Comparison of ENCODE assay signal across 8 mouse cellular contexts in the genomic region with DNA sequence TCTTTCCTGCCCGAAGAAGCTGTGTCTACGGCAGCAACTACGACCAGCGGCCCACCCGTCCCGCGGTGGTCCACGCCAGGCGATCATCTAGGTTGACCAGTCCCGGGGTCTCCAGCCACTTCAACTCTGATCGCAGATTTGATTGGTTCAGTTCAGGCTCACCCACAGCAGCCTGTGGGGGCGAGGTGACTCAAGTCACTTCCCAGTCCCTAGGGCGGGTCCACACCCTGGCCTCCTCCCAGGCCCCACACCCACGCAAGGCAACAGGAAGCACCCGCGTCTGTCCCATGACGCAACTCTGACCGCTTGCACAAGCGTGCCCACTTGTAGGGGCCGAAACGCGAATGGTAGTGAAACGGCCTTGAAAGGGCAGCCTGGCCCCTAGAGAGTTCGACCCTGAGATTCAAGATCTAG. TPM values are rescaled to one million over a fixed set of nuclear protein-coding genes. Genes with fewer than 3 reads are reported as not detected.
DNase-seq lines count a peak whose midpoint lies in the region; ATAC-seq and TF ChIP-seq lines count a peak whose summit lies in the region.

No protein-coding gene starts in this region.

- peak overlapping the region; percentile 57 for H3K27ac ChIP-seq in cortical plate, adult 2 months (ENCODE audit: insufficient read depth, low read length)
- H3K27ac ChIP-seq in intestine, embryonic 14.5 days (ENCODE audit: low read depth): peak overlapping the region; percentile 99
- H3K27ac ChIP-seq in liver, embryonic 11.5 days (ENCODE audit: low read depth, low read length): peak overlapping the region; percentile 95
- H3K27ac ChIP-seq in stomach, embryonic 15.5 days: peak overlapping the region; percentile 99

- H3K27me3 ChIP-seq in intestine, embryonic 14.5 days (replicated peaks; ENCODE audit: control insufficient read depth, insufficient read depth, low read length): no peaks in the 10 kb centered on the region
- no peaks in the 10 kb centered on the region for H3K27me3 ChIP-seq in liver, embryonic 11.5 days (replicated peaks; ENCODE audit: control insufficient read depth, insufficient read depth, low read length)
- no peaks in the 10 kb centered on the region for H3K27me3 ChIP-seq in stomach, embryonic 15.5 days (replicated peaks)

- H3K9ac ChIP-seq in intestine, embryonic 14.5 days (ENCODE audit: low read length): peak overlapping the region; percentile 94
- peak overlapping the region; percentile 96 for H3K9ac ChIP-seq in liver, embryonic 11.5 days (ENCODE audit: low read depth, low read length)
- peak overlapping the region; percentile 82 for H3K9ac ChIP-seq in stomach, embryonic 15.5 days

- no peaks in the 10 kb centered on the region for H3K9me3 ChIP-seq in intestine, embryonic 14.5 days (ENCODE audit: control insufficient read depth, low read length)
- no peaks in the 10 kb centered on the region for H3K9me3 ChIP-seq in liver, embryonic 11.5 days (ENCODE audit: control insufficient read depth, low read length)
- no peaks in the 10 kb centered on the region for H3K9me3 ChIP-seq in stomach, embryonic 15.5 days

- H3K4me3 ChIP-seq in cortical plate, adult 2 months (ENCODE audit: insufficient read depth, low read length): peak overlapping the region; percentile 70
- peak overlapping the region; percentile 96 for H3K4me3 ChIP-seq in intestine, embryonic 14.5 days (ENCODE audit: low read depth, low read length)
- H3K4me3 ChIP-seq in liver, embryonic 11.5 days (ENCODE audit: low read depth, low read length): peak overlapping the region; percentile 87
- H3K4me3 ChIP-seq in stomach, embryonic 15.5 days (replicated peaks): peak overlapping the region; percentile 89

- peak overlapping the region; percentile 77 for H3K4me2 ChIP-seq in intestine, embryonic 14.5 days (ENCODE audit: low read length)
- H3K4me2 ChIP-seq in liver, embryonic 11.5 days: peak overlapping the region; percentile 97
- peak overlapping the region; percentile 78 for H3K4me2 ChIP-seq in stomach, embryonic 15.5 days

- DNase-seq in right cerebral cortex, postnatal 10 days (ENCODE audit: low spot score in 2 of 2): peak; percentile 72 to 75
- no peak for DNase-seq in right cerebral cortex, postnatal 36 days (ENCODE audit: low spot score in 2 of 2)
- peak; percentile 89 to 92 for DNase-seq in gastrocnemius, postnatal 36 days
- DNase-seq in intestine, embryonic 14.5 days (ENCODE audit: low spot score): peak; percentile 87
- peak; percentile 78 for DNase-seq in liver, embryonic 11.5 days (ENCODE audit: low spot score)
- DNase-seq in monocyte, adult 2 months (ENCODE audit: low read depth in 1 of 2, low spot score in 2 of 2): peak; percentile 89 to 95

- no peak for TF ChIP-seq CTCF in cortical plate, adult 2 months (IDR thresholded peaks at IDR 0.05; ENCODE audit: extremely low read depth, insufficient read depth, low read length)

- TF ChIP-seq POLR2A in cortical plate, adult 2 months (IDR thresholded peaks at IDR 0.05; ENCODE audit: extremely low read depth, insufficient read depth, low read length): no peak

- no peaks in the 10 kb centered on the region for H3K36me3 ChIP-seq in intestine, embryonic 14.5 days (ENCODE audit: control insufficient read depth, insufficient read depth, low read length)
- no peaks in the 10 kb centered on the region for H3K36me3 ChIP-seq in liver, embryonic 11.5 days (ENCODE audit: control insufficient read depth, insufficient read depth, low read length)
- H3K36me3 ChIP-seq in stomach, embryonic 15.5 days: no peaks in the 10 kb centered on the region

- peak; percentile 11; the same call in 1 of the 2 replicates for ATAC-seq in intestine, embryonic 14.5 days (replicated peaks; ENCODE audit: low FRiP score, low TSS enrichment, low read depth)
- ATAC-seq in liver, embryonic 11.5 days (replicated peaks; ENCODE audit: low FRiP score): peak; percentile 32
- ATAC-seq in stomach, embryonic 15.5 days (ENCODE audit: insufficient read depth, low FRiP score, low read depth): peak; percentile 16

- 0 out of 2 replicates have a peak, but pooled peaks cover 2% of the 10 kb centered on the region for H3K4me1 ChIP-seq in cortical plate, adult 2 months (ENCODE audit: control insufficient read depth, insufficient read depth, low read length)
- peaks cover 44% of the 10 kb centered on the region for H3K4me1 ChIP-seq in intestine, embryonic 14.5 days (replicated peaks; ENCODE audit: control insufficient read depth, insufficient read depth, low read length)
- H3K4me1 ChIP-seq in liver, embryonic 11.5 days (replicated peaks; ENCODE audit: control insufficient read depth, insufficient read depth, low read length): peaks cover 48% of the 10 kb centered on the region
- H3K4me1 ChIP-seq in stomach, embryonic 15.5 days: peaks cover 34% of the 10 kb centered on the region

- under 1% methylated on average over 24 of the region's 24 CpGs for WGBS in intestine, embryonic 14.5 days
- under 1% methylated on average over 24 of the region's 24 CpGs for WGBS in liver, embryonic 11.5 days
- WGBS in stomach, embryonic 15.5 days: under 1% methylated on average over 24 of the region's 24 CpGs

- intact Hi-C loops in gastrocnemius, postnatal 36 days (cut with DNase I): loop anchor here (2.0 to 5.0 kb wide), 2 partner anchors 23 to 41 kb away; a partner anchor contains a TSS

RNA-seq across cellular contexts. Expression of a gene that starts 1.2 kb away (rescaled TPM):
- 9.6 and 13.4 TPM in 2 replicates for polyA plus RNA-seq in cortical plate, adult 2 months (2012; rRNA removed)
- 1 to 10 TPM; 5.6 to 9.3 TPM for total RNA-seq in gastrocnemius, postnatal 36 days (2021)
- 73.2 and 75.5 TPM in 2 replicates for polyA plus RNA-seq in intestine, embryonic 14.5 days (2014; fragmentation: Nextera tagmentation; extraction: Ambion mirVana)
- 46.5 and 50.1 TPM in 2 replicates for polyA plus RNA-seq in liver, embryonic 11.5 days (2014; fragmentation: Nextera tagmentation; extraction: Ambion mirVana)
- 86.4 and 90.3 TPM in 2 replicates for polyA plus RNA-seq in stomach, embryonic 15.5 days (2015; fragmentation: Nextera tagmentation; extraction: Ambion mirVana)

RNA-seq across cellular contexts. Expression of a gene that starts 24.6 kb away (rescaled TPM):
- 145 and 185 TPM in 2 replicates for polyA plus RNA-seq in cortical plate, adult 2 months (2012; rRNA removed)
- 10 to 100 TPM; 39.8 to 43.3 TPM for total RNA-seq in gastrocnemius, postnatal 36 days (2021)
- polyA plus RNA-seq in intestine, embryonic 14.5 days (2014; fragmentation: Nextera tagmentation; extraction: Ambion mirVana): 85.9 and 87.0 TPM in 2 replicates
- 94.1 and 95.6 TPM in 2 replicates for polyA plus RNA-seq in liver, embryonic 11.5 days (2014; fragmentation: Nextera tagmentation; extraction: Ambion mirVana)
- polyA plus RNA-seq in stomach, embryonic 15.5 days (2015; fragmentation: Nextera tagmentation; extraction: Ambion mirVana): 56.2 and 63.9 TPM in 2 replicates

RNA-seq across cellular contexts. Expression of a gene that starts 26.2 kb away (rescaled TPM):
- 86.5 and 86.7 TPM in 2 replicates for polyA plus RNA-seq in cortical plate, adult 2 months (2012; rRNA removed)
- total RNA-seq in gastrocnemius, postnatal 36 days (2021): 10 to 100 TPM; 18.1 to 20.1 TPM
- 23.7 and 25.0 TPM in 2 replicates for polyA plus RNA-seq in intestine, embryonic 14.5 days (2014; fragmentation: Nextera tagmentation; extraction: Ambion mirVana)
- 23.0 and 25.2 TPM in 2 replicates for polyA plus RNA-seq in liver, embryonic 11.5 days (2014; fragmentation: Nextera tagmentation; extraction: Ambion mirVana)
- 15.8 and 17.4 TPM in 2 replicates for polyA plus RNA-seq in stomach, embryonic 15.5 days (2015; fragmentation: Nextera tagmentation; extraction: Ambion mirVana)

RNA-seq across cellular contexts. Expression of a gene that starts 39.8 kb away (rescaled TPM):
- 3.3 and 3.4 TPM in 2 replicates for polyA plus RNA-seq in cortical plate, adult 2 months (2012; rRNA removed)
- 1 to 10 TPM in 1 of 2 experiments, under 1 TPM in 1; 0.96 to 1.4 TPM for total RNA-seq in gastrocnemius, postnatal 36 days (2021)
- 4.3 and 5.2 TPM in 2 replicates for polyA plus RNA-seq in intestine, embryonic 14.5 days (2014; fragmentation: Nextera tagmentation; extraction: Ambion mirVana)
- 67.9 and 68.6 TPM in 2 replicates for polyA plus RNA-seq in liver, embryonic 11.5 days (2014; fragmentation: Nextera tagmentation; extraction: Ambion mirVana)
- polyA plus RNA-seq in stomach, embryonic 15.5 days (2015; fragmentation: Nextera tagmentation; extraction: Ambion mirVana): 7.1 and 9.7 TPM in 2 replicates

Comparison
In these comparisons a context has a peak if more than half of its experiments do, and no peak if none do; other contexts are left out.
1. DNase-seq: peak in right cerebral cortex, postnatal 10 days (2 of 2), gastrocnemius, postnatal 36 days (2 of 2), intestine, embryonic 14.5 days (single experiment), liver, embryonic 11.5 days (single experiment) and monocyte, adult 2 months (2 of 2); none in right cerebral cortex, postnatal 36 days (0 of 2).
2. Peak in every context shown above with its lines, with median percentiles within 50 percentile points of each other: H3K27ac ChIP-seq, H3K4me3 ChIP-seq, ATAC-seq, H3K4me2 ChIP-seq and H3K9ac ChIP-seq.